Mouse (Mus musculus) heart, embryonic 16.5 days (tissue): ENCODE results near the gene Sv2a. TPM values are rescaled to one million over a fixed set of nuclear protein-coding genes. Genes with fewer than 3 reads are reported as not detected.
"Not testable (repeated sequence)": the region's sequence is repeated elsewhere in the genome, so short reads cannot be mapped to it uniquely, and the experiment has no call there.

ENCODE experiments used
- ATAC-seq: fragments of 200-750 bp; cut with Nextera tagmentation; replicated peaks from 2 replicates; pipeline ENCODE4 v1.8.0; 2017; ENCODE audit warnings: moderate number of reproducible peaks; ENCODE audit not compliant: insufficient read depth, low FRiP score; ENCODE audit errors: extremely low read depth
- H3K27ac ChIP-seq: fragments of 300-500 bp; sonication (generic); 2 replicates; pipeline ENCODE4 v1.5.1; 2014; ENCODE audit warnings: mild to moderate bottlenecking, low read length, control low read depth, moderate library complexity
- H3K27me3 ChIP-seq: fragments of 300-500 bp; sonication (generic); 2 replicates; pipeline ENCODE4 v1.6.1; 2014; ENCODE audit warnings: low read length, mixed read lengths; ENCODE audit not compliant: control insufficient read depth, insufficient read depth
- H3K36me3 ChIP-seq: fragments of 300-500 bp; sonication (generic); 2 replicates; pipeline ENCODE4 v1.6.1; 2014; ENCODE audit not compliant: control insufficient read depth, insufficient read depth
- H3K4me1 ChIP-seq: fragments of 300-500 bp; sonication (generic); 2 replicates; pipeline ENCODE4 v1.6.1; 2014; ENCODE audit warnings: low read length, mixed read lengths; ENCODE audit not compliant: control insufficient read depth, insufficient read depth
- H3K4me2 ChIP-seq: fragments of 300-500 bp; sonication (generic); 2 replicates; pipeline ENCODE4 v1.6.1; 2014; ENCODE audit warnings: low read depth, mild to moderate bottlenecking, control low read depth, low read length
- H3K4me3 ChIP-seq: fragments of 300-500 bp; sonication (generic); 2 replicates; pipeline ENCODE4 v1.5.1; 2014; ENCODE audit warnings: mild to moderate bottlenecking, control low read depth, low read length
- H3K9ac ChIP-seq: fragments of 300-500 bp; sonication (generic); 2 replicates; pipeline ENCODE4 v1.6.1; 2014; ENCODE audit warnings: low read length, control low read depth
- H3K9me3 ChIP-seq: fragments of 300-500 bp; sonication (generic); replicated peaks from 2 replicates; pipeline ENCODE4 v1.6.1; 2016; ENCODE audit warnings: low read length; ENCODE audit not compliant: control insufficient read depth
- WGBS: fragments of 180-500 bp; shearing (Covaris S2); extraction: QIAGEN DNeasy Blood & Tissue Kit; methylation state at CpG from one replicate; pipeline ENCODE4 v1.1.7; 2014; 5-methylcytosine and 5-hydroxymethylcytosine counted together
- polyA plus RNA-seq: library from polyadenylated mRNA; unstranded; fragments of >200 nt; fragmentation: Nextera tagmentation; extraction: Ambion mirVana; gene quantifications from 2 replicates; pipeline ENCODE4 v1.2.1, GENCODE M21; 2015

Gene Sv2a
- polyA plus RNA-seq, 1 experiment from 2014 or later = 11.6 TPM

DNA sequence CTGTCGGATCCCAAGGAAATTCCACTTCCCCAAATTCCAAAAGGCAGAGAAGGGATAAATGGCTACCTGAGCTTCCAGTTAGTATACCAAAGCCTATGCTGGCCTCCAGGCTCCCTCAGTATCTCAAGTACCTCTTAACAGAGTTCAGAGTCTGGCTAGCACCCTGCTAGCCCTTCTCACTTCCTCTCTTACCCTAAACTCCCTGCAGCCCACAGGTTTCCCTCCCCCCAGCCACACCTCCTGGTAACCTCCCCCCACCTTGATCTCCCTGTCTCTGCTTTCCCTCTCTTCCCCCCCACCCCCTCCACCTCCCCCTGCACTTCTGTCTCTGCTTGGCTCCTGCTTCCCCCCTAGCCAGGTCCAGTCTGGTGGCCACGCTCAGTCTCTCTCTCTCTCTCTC, 18.8 kb downstream of the Sv2a start:
- no peak overlapping the region for H3K4me2 ChIP-seq
- H3K4me3 ChIP-seq = no peak overlapping the region
- H3K9me3 ChIP-seq = peaks cover 6% of the 10 kb centered on the region
- H3K27ac ChIP-seq = no peak overlapping the region
- peaks cover 11% of the 10 kb centered on the region for H3K4me1 ChIP-seq
- no peaks in the 10 kb centered on the region for H3K27me3 ChIP-seq
- WGBS = 27% methylated on average over 2 of the region's 2 CpGs
- H3K9ac ChIP-seq = no peak overlapping the region
- ATAC-seq = no peak
- peaks cover 6% of the 10 kb centered on the region for H3K36me3 ChIP-seq

DNA sequence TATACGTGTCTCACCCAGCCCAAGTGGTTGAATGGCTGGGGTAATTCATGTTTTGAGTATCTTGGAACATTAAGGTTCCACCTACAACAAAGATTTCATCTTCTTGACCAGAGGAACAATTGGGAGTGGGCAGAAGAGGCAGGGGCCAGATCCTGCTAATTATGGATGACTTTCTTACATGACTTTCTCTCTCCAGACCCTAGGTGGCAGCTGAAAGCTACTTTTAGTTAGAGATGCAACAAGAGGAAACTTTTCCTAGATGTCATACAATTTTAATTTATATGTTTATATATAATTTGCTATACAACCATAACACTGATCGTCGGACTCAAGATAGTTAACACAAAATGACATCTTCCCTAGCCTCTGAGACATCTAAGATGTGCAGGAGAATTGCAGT, 26.9 kb downstream of the Sv2a start:
- Histone ChIP-seq H3K4me1 (0 out of 2 replicates have a peak, but pooled peaks cover 2% of the 10 kb centered on the region), H3K4me2 (no peak overlapping the region), H3K9ac (no peak overlapping the region), H3K27me3 (no peaks in the 10 kb centered on the region), H3K4me3 (no peak overlapping the region), H3K36me3 (no peaks in the 10 kb centered on the region), H3K27ac (no peak overlapping the region), H3K9me3 (no peaks in the 10 kb centered on the region)
- ATAC-seq = no peak
- 80% methylated on average over 3 of the region's 3 CpGs for WGBS

GRCm38 (mm10) chr3:96209242-96209641, 28.3 kb downstream of the Sv2a start:
- 23% methylated on average over 15 of the region's 15 CpGs for whole genome bisulfite sequencing
- Histone ChIP-seq H3K4me2 (no peak overlapping the region), H3K36me3 (no peaks in the 10 kb centered on the region), H3K4me3 (no peak overlapping the region), H3K4me1 (0 out of 2 replicates have a peak, but pooled peaks cover 2% of the 10 kb centered on the region), H3K9me3 (no peaks in the 10 kb centered on the region), H3K27me3 (no peaks in the 10 kb centered on the region), H3K27ac (no peak overlapping the region), H3K9ac (no peak overlapping the region)
- no peak for ATAC-seq

- WGBS = 0% methylated on average over 12 of the region's 12 CpGs
- peak overlapping the region; percentile 77 for H3K4me3 ChIP-seq
- H3K36me3 ChIP-seq = no peaks in the 10 kb centered on the region
- no peak for ATAC-seq
- no peaks in the 10 kb centered on the region for H3K27me3 ChIP-seq
- H3K4me2 ChIP-seq = peak overlapping the region; percentile 91
- H3K9ac ChIP-seq = peak overlapping the region; percentile 94
- no peaks in the 10 kb centered on the region for H3K9me3 ChIP-seq
- peaks cover 26% of the 10 kb centered on the region for H3K4me1 ChIP-seq
- H3K27ac ChIP-seq = peak overlapping the region; percentile 100
These were observed 38.3 kb downstream of the Sv2a start for GRCm38 (mm10) chr3:96219191-96219641.

GRCm38 (mm10) chr3:96219661-96220130, 38.7 kb downstream of the Sv2a start, which contains the start of the genes Bola1 and Hist2h2ab:
Bola1 (minus strand) TSS chr3:96219709.
Hist2h2ab (plus strand) TSS chr3:96219865.
- WGBS = under 1% methylated on average over 36 of the region's 37 CpGs
- no peaks in the 10 kb centered on the region for H3K36me3 ChIP-seq
- ATAC-seq = peak; percentile 79

GRCm38 (mm10) chr3:96220131-96220764, 39.3 kb downstream of the Sv2a start:
- ATAC-seq = not testable (repeated sequence)

More at GRCm38 (mm10) chr3:96219661-96220130, 38.7 kb downstream of the Sv2a start, which contains the start of the genes Bola1 and Hist2h2ab:
- Histone ChIP-seq H3K4me3 (peak within 1 kb of the TSS; percentile 77), H3K9ac (peak within 1 kb of the TSS; percentile 94), H3K4me1 (peaks cover 26% of the 10 kb centered on the region), H3K4me2 (peak within 1 kb of the TSS; percentile 91), H3K27ac (peak within 1 kb of the TSS; percentile 100), H3K27me3 (no peaks in the 10 kb centered on the region), H3K9me3 (no peaks in the 10 kb centered on the region)

DNA sequence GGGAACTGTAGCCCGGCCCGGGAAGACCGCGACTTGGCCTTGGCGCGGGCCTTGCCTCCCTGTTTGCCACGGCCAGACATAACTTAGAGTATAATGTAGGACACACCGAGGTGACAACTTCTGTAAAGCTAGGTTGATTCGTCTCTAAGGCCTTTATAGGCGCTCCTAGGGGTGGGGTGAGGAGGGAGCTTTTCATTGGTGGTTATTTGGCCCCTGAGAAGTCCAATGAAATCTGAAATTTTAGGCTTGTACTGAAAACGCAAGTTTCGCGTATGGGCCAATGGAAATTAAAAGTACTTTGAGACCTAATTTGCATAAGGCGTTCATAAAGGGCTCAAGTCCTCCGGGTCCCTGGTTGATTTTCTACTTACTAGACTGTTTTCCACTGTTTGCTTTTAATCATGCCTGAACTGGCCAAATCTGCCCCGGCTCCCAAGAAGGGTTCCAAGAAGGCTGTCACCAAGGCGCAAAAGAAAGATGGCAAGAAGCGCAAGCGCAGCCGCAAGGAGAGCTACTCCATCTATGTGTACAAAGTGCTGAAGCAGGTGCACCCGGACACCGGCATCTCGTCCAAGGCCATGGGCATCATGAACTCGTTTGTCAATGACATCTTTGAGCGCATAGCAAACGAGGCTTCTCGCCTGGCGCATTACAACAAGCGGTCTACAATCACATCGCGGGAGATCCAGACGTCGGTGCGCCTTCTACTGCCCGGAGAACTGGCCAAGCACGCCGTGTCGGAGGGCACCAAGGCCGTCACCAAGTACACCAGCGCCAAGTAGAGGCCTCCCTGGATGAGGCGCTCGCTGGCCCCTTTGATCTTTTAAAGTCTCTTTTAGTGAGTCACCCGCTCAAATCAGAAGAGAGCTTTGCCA, 40.1 kb downstream of the Sv2a start, which contains the start of the genes Hist2h2ac and Hist2h2be:
TSS of gene Hist2h2ac (minus strand) at position 116 of the 875 bp plus-strand sequence.
TSS of gene Hist2h2be (plus strand) at position 355 of the 875 bp plus-strand sequence.
- peak within 1 kb of the TSS; percentile 91 for H3K4me2 ChIP-seq
- H3K4me1 ChIP-seq = peaks cover 28% of the 10 kb centered on the region
- H3K9me3 ChIP-seq = no peaks in the 10 kb centered on the region
- no peaks in the 10 kb centered on the region for H3K36me3 ChIP-seq
- H3K9ac ChIP-seq = peak within 1 kb of the TSS; percentile 94
- WGBS = under 1% methylated on average over 43 of the region's 43 CpGs
- H3K27me3 ChIP-seq = no peaks in the 10 kb centered on the region
- peak within 1 kb of the TSS; percentile 77 for H3K4me3 ChIP-seq
- peak within 1 kb of the TSS; percentile 100 for H3K27ac ChIP-seq
- ATAC-seq = peak; percentile 92

More at GRCm38 (mm10) chr3:96220131-96220764, 39.3 kb downstream of the Sv2a start:
- H3K9me3 ChIP-seq, H3K36me3 ChIP-seq, H3K27me3 ChIP-seq: not testable (repeated sequence)
- Histone ChIP-seq H3K27ac (peak overlapping the region; percentile 100), H3K9ac (peak overlapping the region; percentile 94), H3K4me2 (peak overlapping the region; percentile 91), H3K4me1 (peaks cover 28% of the 10 kb centered on the region), H3K4me3 (peak overlapping the region; percentile 77)
- WGBS = under 1% methylated on average over 24 of the region's 47 CpGs

DNA sequence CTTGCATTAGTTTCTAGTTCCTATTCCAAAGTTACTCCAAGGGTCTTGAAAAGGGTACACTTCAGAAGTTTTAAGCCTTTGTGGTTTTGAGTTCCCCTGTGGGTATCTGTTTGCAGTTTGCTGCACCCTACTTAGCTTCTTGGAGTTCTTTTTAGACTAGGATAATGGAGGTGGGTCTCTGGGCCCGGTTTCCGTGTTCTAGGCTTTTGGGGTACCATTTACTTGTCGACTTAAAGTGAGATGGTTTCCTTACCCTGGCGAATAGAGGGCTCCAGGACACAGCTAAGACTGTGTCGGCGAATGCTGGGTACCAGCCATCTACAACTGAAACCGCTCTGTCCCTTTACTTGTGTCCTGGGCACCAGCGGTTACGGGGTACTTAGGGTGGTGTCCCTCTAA, 40.7 kb downstream of the Sv2a start:
- Histone ChIP-seq H3K4me2 (peak overlapping the region; percentile 91), H3K9me3 (no peaks in the 10 kb centered on the region), H3K4me1 (peaks cover 28% of the 10 kb centered on the region), H3K9ac (peak overlapping the region; percentile 81), H3K4me3 (peak overlapping the region; percentile 77), H3K36me3 (no peaks in the 10 kb centered on the region), H3K27ac (peak overlapping the region; percentile 100), H3K27me3 (no peaks in the 10 kb centered on the region)
- no peak for ATAC-seq
- WGBS = 25% methylated on average over 9 of the region's 9 CpGs
